Mouse (Mus musculus): ENCODE measurements at regions not wholly inside any gene's neighbourhood (a gene's known extent, or its start where the extent isn't known, plus 50 kb on each side); places are given as distances from the start of the nearest gene placed in this dataset.
"Not testable (repeated sequence)": the region's sequence is repeated elsewhere in the genome, so short reads cannot be mapped to it uniquely, and the experiment has no call there.

DNA sequence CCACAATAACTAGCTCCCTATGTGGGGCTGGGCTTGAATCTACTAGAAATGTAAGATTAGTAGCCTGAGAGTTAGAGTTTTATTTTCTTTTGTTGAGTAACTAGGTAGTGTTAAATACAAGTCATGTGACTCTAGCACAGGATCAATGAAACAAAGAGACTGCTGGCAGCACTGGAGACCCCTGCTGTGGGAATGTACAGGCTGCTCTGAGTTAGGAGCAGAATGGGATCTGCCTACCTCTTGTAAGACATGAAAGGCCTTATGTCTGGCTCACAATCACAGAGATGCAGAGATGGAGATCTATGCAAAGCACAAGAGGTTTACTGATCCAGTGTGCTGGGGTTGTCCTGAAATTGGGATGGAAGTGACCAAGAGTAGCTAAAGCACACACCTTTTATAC is 193.9 kb upstream of the Kcnmb2 start:
- H3K4me1 ChIP-seq (ENCODE audit: control insufficient read depth, insufficient read depth, low read length); H3K27ac ChIP-seq (ENCODE audit: insufficient read depth, low read length); H3K4me3 ChIP-seq (ENCODE audit: insufficient read depth, low read length): not testable (repeated sequence)

DNA sequence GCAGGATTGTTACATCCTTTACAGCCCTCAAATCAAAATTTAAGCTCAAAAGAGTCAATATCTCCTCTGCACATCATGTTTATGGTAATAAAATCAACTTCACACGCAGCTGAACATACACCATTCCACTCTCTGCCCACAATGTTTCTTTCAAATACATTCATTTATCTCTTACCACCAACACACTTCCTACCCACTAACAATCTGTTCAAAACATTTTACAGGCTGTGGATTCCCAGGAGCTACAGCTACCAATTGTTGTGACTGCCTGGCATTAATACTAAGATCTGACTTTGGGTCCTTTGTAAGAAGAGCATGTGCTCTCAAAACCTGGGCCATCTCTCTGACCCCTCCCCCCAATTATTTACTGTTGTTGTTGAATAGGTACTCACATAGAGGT is 161.0 kb upstream of the Kcnmb2 start:
- TF ChIP-seq POLR2A (IDR thresholded peaks at IDR 0.05; ENCODE audit: extremely low read depth, insufficient read depth, low read length) (no peak), CTCF (IDR thresholded peaks at IDR 0.05; ENCODE audit: extremely low read depth, insufficient read depth, low read length) (no peak)
- Histone ChIP-seq H3K4me3 (ENCODE audit: insufficient read depth, low read length) (no peak overlapping the region), H3K4me1 (ENCODE audit: control insufficient read depth, insufficient read depth, low read length) (no peaks in the 10 kb centered on the region)

DNA sequence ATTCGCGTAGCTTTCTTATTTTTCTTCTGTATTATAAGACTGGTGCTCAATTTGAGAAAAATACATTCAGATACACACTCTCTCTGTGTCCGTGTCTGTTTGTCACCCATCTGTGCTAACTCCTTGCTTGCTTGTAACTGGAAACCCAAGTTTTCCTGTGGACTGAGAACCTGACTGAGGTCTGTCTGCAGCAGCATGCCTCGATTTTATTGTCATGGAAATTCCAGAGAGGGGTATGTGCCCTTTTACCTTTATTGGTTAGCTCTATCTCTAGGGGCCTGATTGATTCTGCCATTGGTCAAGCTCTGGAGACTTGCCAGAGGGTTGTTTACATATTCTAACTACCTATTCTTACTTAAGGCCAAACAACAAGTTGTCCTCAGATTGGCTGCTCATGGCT is 146.4 kb upstream of the Kcnmb2 start:
- Histone ChIP-seq H3K27ac (ENCODE audit: insufficient read depth, low read length) (no peak overlapping the region), H3K4me3 (ENCODE audit: insufficient read depth, low read length) (no peak overlapping the region), H3K4me1 (ENCODE audit: control insufficient read depth, insufficient read depth, low read length) (no peaks in the 10 kb centered on the region)
- no peak for TF ChIP-seq POLR2A (IDR thresholded peaks at IDR 0.05; ENCODE audit: extremely low read depth, insufficient read depth, low read length)
- TF ChIP-seq CTCF (IDR thresholded peaks at IDR 0.05; ENCODE audit: extremely low read depth, insufficient read depth, low read length): no peak

More for the DNA sequence above, 161.0 kb upstream of the Kcnmb2 start:
- H3K27ac ChIP-seq (ENCODE audit: insufficient read depth, low read length): no peak overlapping the region

DNA sequence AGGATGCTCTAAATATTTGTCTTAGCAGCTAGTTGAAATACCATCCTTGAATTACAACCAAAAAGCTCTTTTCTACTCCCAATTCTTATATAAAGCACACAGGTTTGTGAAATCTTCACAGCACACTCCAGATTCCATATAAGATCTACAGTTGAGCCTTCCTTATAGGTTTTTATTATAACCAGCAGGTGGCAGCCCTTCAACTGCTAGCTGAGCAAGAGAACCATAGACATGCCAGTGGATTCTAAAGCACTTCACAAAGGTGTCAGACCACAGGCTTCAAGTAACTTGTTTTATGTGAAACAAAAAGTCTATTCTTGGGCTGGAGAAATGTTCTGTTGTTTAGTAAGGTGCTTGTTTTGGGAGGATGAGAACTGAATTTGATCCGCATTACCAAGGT is 133.1 kb upstream of the Kcnmb2 start:
- H3K27ac ChIP-seq (ENCODE audit: insufficient read depth, low read length): no peak overlapping the region
- no peaks in the 10 kb centered on the region for H3K4me1 ChIP-seq (ENCODE audit: control insufficient read depth, insufficient read depth, low read length)
- H3K4me3 ChIP-seq (ENCODE audit: insufficient read depth, low read length): no peak overlapping the region
- TF ChIP-seq CTCF (IDR thresholded peaks at IDR 0.05; ENCODE audit: extremely low read depth, insufficient read depth, low read length) (peak; percentile 23; the same call in 1 of the 2 replicates), POLR2A (IDR thresholded peaks at IDR 0.05; ENCODE audit: extremely low read depth, insufficient read depth, low read length) (no peak)

DNA sequence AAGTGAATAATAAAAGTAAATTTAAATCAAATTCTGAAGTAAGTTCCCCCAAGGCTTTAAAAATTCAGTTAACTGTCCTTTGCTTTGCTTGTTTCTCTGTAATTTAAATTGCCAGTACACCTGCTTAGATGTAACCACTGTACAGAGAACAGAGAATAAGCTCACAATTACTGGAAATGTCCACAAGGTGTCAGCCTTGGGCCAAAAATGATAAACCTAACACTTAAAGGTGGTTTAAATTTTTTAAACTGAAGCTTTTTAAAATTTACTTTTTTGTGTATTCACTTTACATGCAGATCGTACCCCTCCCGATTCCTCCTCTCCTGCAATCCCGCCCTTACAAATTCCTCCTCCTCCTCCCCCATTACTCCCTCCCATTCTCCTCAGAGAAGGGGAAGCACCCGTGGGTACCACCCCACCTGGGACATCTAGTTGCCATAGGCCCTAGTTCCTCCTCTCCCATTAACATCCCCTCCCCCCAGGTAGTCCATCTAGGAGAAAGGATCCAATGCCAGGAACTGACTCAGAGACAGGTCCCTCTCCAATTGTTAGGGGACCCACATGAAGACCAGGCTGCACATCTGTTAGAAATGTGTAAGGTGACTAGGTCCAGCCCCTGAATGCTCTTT is 111.9 kb upstream of the Kcnmb2 start:
- TF ChIP-seq POLR2A (IDR thresholded peaks at IDR 0.05; ENCODE audit: extremely low read depth, insufficient read depth, low read length): no peak
- TF ChIP-seq CTCF (IDR thresholded peaks at IDR 0.05; ENCODE audit: extremely low read depth, insufficient read depth, low read length): no peak
- no peaks in the 10 kb centered on the region for H3K4me1 ChIP-seq (ENCODE audit: control insufficient read depth, insufficient read depth, low read length)
- no peak overlapping the region for H3K4me3 ChIP-seq (ENCODE audit: insufficient read depth, low read length)
- H3K27ac ChIP-seq (ENCODE audit: insufficient read depth, low read length): no peak overlapping the region

DNA sequence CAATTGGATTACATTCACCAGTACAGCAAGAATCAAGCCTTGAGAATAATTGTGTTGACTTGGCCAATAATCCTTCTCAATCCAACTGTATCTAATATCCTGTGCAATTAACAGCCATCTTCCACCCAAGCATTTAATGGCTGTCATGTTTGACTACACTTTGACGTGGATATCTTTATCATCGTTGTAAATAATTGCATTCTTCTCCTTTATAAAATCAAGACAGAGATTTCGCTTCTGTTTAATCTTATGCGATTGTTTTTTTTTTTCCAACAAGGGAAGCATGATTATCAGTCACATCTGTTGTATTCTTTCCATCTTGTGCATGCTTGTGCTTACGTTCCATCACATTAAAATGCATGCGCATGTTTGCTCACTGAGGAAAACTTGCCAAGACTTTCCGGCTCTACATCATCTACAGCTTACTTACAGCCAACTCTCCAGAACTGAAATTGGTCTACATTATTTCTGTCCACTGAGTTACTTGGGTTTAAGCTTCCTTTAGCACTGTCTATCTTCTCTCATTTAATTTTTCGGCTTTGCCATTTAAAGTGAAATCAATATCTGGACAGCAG is 108.8 kb upstream of the Kcnmb2 start:
- Histone ChIP-seq H3K4me1 (ENCODE audit: control insufficient read depth, insufficient read depth, low read length) (no peaks in the 10 kb centered on the region), H3K27ac (ENCODE audit: insufficient read depth, low read length) (no peak overlapping the region), H3K4me3 (ENCODE audit: insufficient read depth, low read length) (no peak overlapping the region)
- TF ChIP-seq POLR2A (IDR thresholded peaks at IDR 0.05; ENCODE audit: extremely low read depth, insufficient read depth, low read length): no peak

DNA sequence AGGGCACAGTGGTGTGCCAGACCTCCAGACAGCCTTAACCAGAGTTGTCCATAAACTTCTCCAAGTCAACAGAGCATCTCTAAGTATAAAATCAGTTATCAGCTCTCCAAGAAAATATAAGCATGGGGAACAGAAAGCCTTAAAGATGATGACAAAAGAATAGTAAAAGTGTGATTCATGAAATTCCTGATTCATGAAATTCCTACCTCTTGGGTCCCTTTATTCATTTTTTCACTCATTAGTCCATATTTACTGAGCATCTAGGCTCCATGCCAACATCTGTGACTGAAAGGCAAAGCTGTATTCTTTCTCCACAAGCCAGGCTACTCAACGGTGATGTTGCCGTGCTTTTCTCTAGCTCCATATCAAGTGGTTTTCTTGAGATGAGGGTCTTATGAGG is 105.7 kb upstream of the Kcnmb2 start:
- TF ChIP-seq POLR2A (IDR thresholded peaks at IDR 0.05; ENCODE audit: extremely low read depth, insufficient read depth, low read length): no peak
- TF ChIP-seq CTCF (IDR thresholded peaks at IDR 0.05; ENCODE audit: extremely low read depth, insufficient read depth, low read length): no peak
- Histone ChIP-seq H3K4me1 (ENCODE audit: control insufficient read depth, insufficient read depth, low read length) (no peaks in the 10 kb centered on the region), H3K4me3 (ENCODE audit: insufficient read depth, low read length) (no peak overlapping the region), H3K27ac (ENCODE audit: insufficient read depth, low read length) (no peak overlapping the region)

DNA sequence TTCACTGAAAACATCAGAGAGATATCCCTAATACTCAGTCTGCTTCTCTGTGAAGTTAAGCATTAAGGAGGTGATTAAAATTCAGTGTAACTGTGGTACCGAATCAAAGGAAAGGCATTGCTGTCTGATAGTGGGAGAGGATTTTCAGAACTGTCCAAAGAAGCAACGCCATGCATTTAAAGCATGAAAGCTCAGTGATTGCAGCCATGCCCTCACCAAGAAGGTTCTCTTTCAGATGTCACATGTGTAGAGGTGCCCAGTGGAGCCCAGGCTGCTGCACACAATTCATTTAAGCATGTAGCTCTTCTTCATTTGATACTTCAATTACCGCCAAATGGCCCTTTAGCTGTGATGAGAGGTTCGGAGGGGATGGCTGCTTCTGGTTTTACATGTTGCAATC is 103.1 kb upstream of the Kcnmb2 start:
- H3K4me1 ChIP-seq (ENCODE audit: control insufficient read depth, insufficient read depth, low read length): no peaks in the 10 kb centered on the region
- TF ChIP-seq POLR2A (IDR thresholded peaks at IDR 0.05; ENCODE audit: extremely low read depth, insufficient read depth, low read length) (no peak), CTCF (IDR thresholded peaks at IDR 0.05; ENCODE audit: extremely low read depth, insufficient read depth, low read length) (no peak)
- no peak overlapping the region for H3K4me3 ChIP-seq (ENCODE audit: insufficient read depth, low read length)
- no peak overlapping the region for H3K27ac ChIP-seq (ENCODE audit: insufficient read depth, low read length)

DNA sequence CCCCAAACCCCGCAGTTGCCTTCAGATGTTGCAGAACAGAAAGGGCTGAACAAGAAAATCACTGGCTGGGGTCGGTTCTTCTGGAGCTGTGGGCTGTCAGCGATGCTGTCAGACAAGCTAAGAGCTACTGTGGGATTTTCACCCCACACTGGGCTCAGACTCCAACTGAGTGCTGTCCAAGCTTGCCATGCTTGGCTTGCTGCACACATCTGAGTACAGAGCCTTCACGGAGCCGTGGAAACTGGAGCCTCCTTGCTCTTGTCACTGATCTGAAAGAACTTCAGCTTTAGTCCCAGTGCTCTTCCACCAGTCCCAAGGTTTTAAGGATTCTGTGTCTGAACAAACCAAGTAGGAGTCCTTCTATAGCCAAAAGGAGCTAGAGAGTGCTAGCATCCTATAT is 98.3 kb upstream of the Kcnmb2 start:
- H3K27ac ChIP-seq (ENCODE audit: insufficient read depth, low read length): no peak overlapping the region
- no peaks in the 10 kb centered on the region for H3K4me1 ChIP-seq (ENCODE audit: control insufficient read depth, insufficient read depth, low read length)
- H3K4me3 ChIP-seq (ENCODE audit: insufficient read depth, low read length): no peak overlapping the region
- no peak for TF ChIP-seq CTCF (IDR thresholded peaks at IDR 0.05; ENCODE audit: extremely low read depth, insufficient read depth, low read length)
- TF ChIP-seq POLR2A (IDR thresholded peaks at IDR 0.05; ENCODE audit: extremely low read depth, insufficient read depth, low read length): no peak

DNA sequence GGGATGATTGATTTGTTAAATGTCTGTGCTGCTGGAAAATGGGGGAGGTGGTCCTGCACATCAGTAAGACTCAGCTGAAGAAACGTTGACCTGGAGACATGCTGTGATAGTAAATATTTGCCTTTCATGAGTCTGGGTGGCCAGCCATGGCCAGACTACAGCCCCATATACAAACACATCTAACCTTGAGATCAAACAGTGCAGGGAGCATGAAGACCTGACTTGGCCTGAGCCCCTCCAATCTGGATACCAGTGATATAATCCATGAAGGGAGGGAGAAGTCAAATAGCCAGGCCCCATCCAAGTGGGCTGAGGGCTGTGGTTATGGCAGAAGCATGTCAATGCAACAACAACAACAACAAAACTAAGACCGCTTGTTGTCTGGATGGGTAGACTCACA is 94.6 kb upstream of the Kcnmb2 start:
- no peak for TF ChIP-seq CTCF (IDR thresholded peaks at IDR 0.05; ENCODE audit: extremely low read depth, insufficient read depth, low read length)
- TF ChIP-seq POLR2A (IDR thresholded peaks at IDR 0.05; ENCODE audit: extremely low read depth, insufficient read depth, low read length): no peak

DNA sequence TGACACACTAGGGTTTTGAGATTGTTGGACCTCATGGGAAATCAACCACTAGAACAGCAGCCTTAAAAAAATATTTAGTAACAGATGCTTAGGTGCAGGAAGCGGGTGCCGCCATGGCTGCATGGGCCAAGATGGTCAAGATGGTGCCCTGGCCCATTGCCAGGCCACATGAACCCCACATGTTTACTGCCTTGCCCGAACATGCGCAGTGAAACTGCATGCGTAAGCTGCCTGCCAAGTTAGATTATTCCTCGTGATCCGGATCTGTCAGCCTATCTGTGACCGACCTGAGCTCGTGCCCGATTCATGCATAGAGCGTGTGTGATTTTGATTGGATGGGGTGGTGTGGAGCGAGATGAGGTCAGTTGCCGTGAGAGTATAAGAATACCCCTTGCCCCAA is 93.2 kb upstream of the Kcnmb2 start:
- not testable (repeated sequence) for H3K4me1 ChIP-seq (ENCODE audit: control insufficient read depth, insufficient read depth, low read length); H3K27ac ChIP-seq (ENCODE audit: insufficient read depth, low read length); H3K4me3 ChIP-seq (ENCODE audit: insufficient read depth, low read length)

More for the DNA sequence above, 94.6 kb upstream of the Kcnmb2 start:
- Histone ChIP-seq H3K4me3 (ENCODE audit: insufficient read depth, low read length) (no peak overlapping the region), H3K27ac (ENCODE audit: insufficient read depth, low read length) (no peak overlapping the region), H3K4me1 (ENCODE audit: control insufficient read depth, insufficient read depth, low read length) (no peaks in the 10 kb centered on the region)

All from cortical plate, adult 2 months (tissue).